Mouse (Mus musculus) ES-Bruce4 (cell line): ENCODE results near the gene Naif1. TPM values are rescaled to one million over a fixed set of nuclear protein-coding genes. Genes with fewer than 3 reads are reported as not detected.

Source experiments
- H3K27ac ChIP-seq: 2 replicates; pipeline ENCODE4 v1.5.1; 2012; ENCODE audit warnings: low read length, inconsistent platforms; ENCODE audit not compliant: insufficient read depth
- H3K27me3 ChIP-seq: 2 replicates; pipeline ENCODE4 v1.6.1; 2012; ENCODE audit warnings: mild to moderate bottlenecking, low read length, inconsistent platforms; ENCODE audit not compliant: control insufficient read depth, poor library complexity, insufficient read depth, severe bottlenecking
- H3K36me3 ChIP-seq: 2 replicates; pipeline ENCODE4 v1.6.1; 2012; ENCODE audit warnings: inconsistent platforms, mild to moderate bottlenecking, low read length, moderate library complexity; ENCODE audit not compliant: control insufficient read depth, poor library complexity, insufficient read depth, severe bottlenecking
- H3K4me1 ChIP-seq: one replicate; pipeline ENCODE4 v1.8.1; 2011; ENCODE audit warnings: low read length; ENCODE audit not compliant: control insufficient read depth, insufficient read depth
- H3K4me3 ChIP-seq: 2 replicates; pipeline ENCODE4 v1.5.1; 2011; ENCODE audit warnings: low read depth, mild to moderate bottlenecking, low read length
- H3K9ac ChIP-seq: 2 replicates; pipeline ENCODE4 v1.6.1; 2012; ENCODE audit warnings: low read depth, mild to moderate bottlenecking, inconsistent platforms; ENCODE audit not compliant: poor library complexity, severe bottlenecking
- H3K9me3 ChIP-seq: replicated peaks from 2 replicates; pipeline ENCODE4 v1.6.1; 2012; ENCODE audit warnings: mild to moderate bottlenecking, low read length, inconsistent platforms; ENCODE audit not compliant: control insufficient read depth, poor library complexity, insufficient read depth, severe bottlenecking
- POLR2A ChIP-seq: IDR thresholded peaks from one replicate; pipeline ENCODE4 v1.8.1; 2011; ENCODE audit warnings: low read length; ENCODE audit not compliant: insufficient read depth
- polyA plus RNA-seq: library from polyadenylated mRNA; stranded (reverse); fragments of >200 nt; gene quantifications from 2 replicates; pipeline ENCODE4 v1.2.4, GENCODE M21; 2011; ENCODE audit warnings: low read depth; ENCODE audit not compliant: missing spikeins, insufficient read depth, insufficient read length

The Naif1 gene
- polyA plus RNA-seq, 1 experiment = 3.0 TPM

- no peaks in the 10 kb centered on the region for H3K27me3 ChIP-seq
- peaks cover 10% of the 10 kb centered on the region for H3K4me1 ChIP-seq
- no peaks in the 10 kb centered on the region for H3K36me3 ChIP-seq
- H3K4me3 ChIP-seq = no peak overlapping the region
- no peak overlapping the region for H3K27ac ChIP-seq
- no peak for TF ChIP-seq POLR2A
- no peak overlapping the region for H3K9ac ChIP-seq
- H3K9me3 ChIP-seq = no peaks in the 10 kb centered on the region
Measured at GRCm38 (mm10) chr2:32505536-32505935, 55.3 kb downstream of the Naif1 start.

Other genes with a start within 250 kb of the Naif1 start
- 30.6 and 39.5 TPM in 2 replicates for gene Pomt1, start 213.9 kb upstream of the Naif1 start, polyA plus RNA-seq
- 27.8 and 29.7 TPM in 2 replicates for gene Uck1, start 190.3 kb upstream of the Naif1 start, polyA plus RNA-seq
- gene Golga2, start 163.1 kb upstream of the Naif1 start, polyA plus RNA-seq = 38.4 and 39.3 TPM in 2 replicates
- 553 and 558 TPM in 2 replicates for gene Swi5, start 162.4 kb upstream of the Naif1 start, polyA plus RNA-seq
- 34.3 and 38.7 TPM in 2 replicates for gene Ciz1, start 98.1 kb upstream of the Naif1 start, polyA plus RNA-seq
- 11.6 and 17.0 TPM in 2 replicates for gene Dnm1, start 97.1 kb upstream of the Naif1 start, polyA plus RNA-seq
- gene 1110008P14Rik, start 68.5 kb upstream of the Naif1 start, polyA plus RNA-seq = 25.7 and 30.5 TPM in 2 replicates
- not detected in 2 replicates for gene Lcn2, start 62.2 kb upstream of the Naif1 start, polyA plus RNA-seq
- gene Ptges2, start 54.6 kb upstream of the Naif1 start, polyA plus RNA-seq = 18.1 and 22.2 TPM in 2 replicates
- gene Slc25a25, start 988 bp downstream of the Naif1 start, polyA plus RNA-seq = 12.8 and 16.5 TPM in 2 replicates
- gene Fam102a, start 84.9 kb downstream of the Naif1 start, polyA plus RNA-seq = 12.2 and 16.5 TPM in 2 replicates
- 35.1 and 41.7 TPM in 2 replicates for gene Dpm2, start 120.4 kb downstream of the Naif1 start, polyA plus RNA-seq
- 1.8 and 4.1 TPM in 2 replicates for gene Pip5kl1, start 124.3 kb downstream of the Naif1 start, polyA plus RNA-seq
- gene 9430097D07Rik, start 125.2 kb downstream of the Naif1 start, polyA plus RNA-seq = 0.44 TPM in 1 of 2 replicates, not detected in the other
- gene St6galnac4, start 136.6 kb downstream of the Naif1 start, polyA plus RNA-seq = 9.4 and 9.7 TPM in 2 replicates
- gene St6galnac6, start 149.3 kb downstream of the Naif1 start, polyA plus RNA-seq = 22.5 and 24.2 TPM in 2 replicates
- 71.8 and 74.7 TPM in 2 replicates for gene Ak1, start 171.3 kb downstream of the Naif1 start, polyA plus RNA-seq
- gene Eng, start 196.1 kb downstream of the Naif1 start, polyA plus RNA-seq = 20.0 and 20.8 TPM in 2 replicates